Mouse (Mus musculus) brown adipose tissue, adult 24 weeks (tissue): ENCODE results near the gene Pamr1. TPM values are rescaled to one million over a fixed set of nuclear protein-coding genes. Genes with fewer than 3 reads are reported as not detected.

Experiments
- H3K27ac ChIP-seq: fragments of 200-500 bp; replicated peaks from 2 replicates; pipeline ENCODE4 v1.5.1; 2012; ENCODE audit warnings: low read depth, mild to moderate bottlenecking, low read length
- H3K4me1 ChIP-seq: fragments of 200-500 bp; 2 replicates; pipeline ENCODE4 v1.6.1; 2012; ENCODE audit warnings: low read length, mixed read lengths; ENCODE audit not compliant: control insufficient read depth, insufficient read depth, insufficient read length
- H3K4me3 ChIP-seq: fragments of 200-500 bp; 2 replicates; pipeline ENCODE4 v1.5.1; 2012; ENCODE audit warnings: low read depth, mild to moderate bottlenecking, low read length, moderate library complexity; ENCODE audit not compliant: insufficient read depth
- polyA plus RNA-seq: library from polyadenylated mRNA; stranded (reverse); fragments of >200 nt; gene quantifications from 2 replicates; pipeline ENCODE4 v1.2.4, GENCODE M21; 2012; ENCODE audit not compliant: missing spikeins, insufficient read depth, insufficient read length

Gene Pamr1
- polyA plus RNA-seq, 1 experiment: 3.3 TPM

DNA sequence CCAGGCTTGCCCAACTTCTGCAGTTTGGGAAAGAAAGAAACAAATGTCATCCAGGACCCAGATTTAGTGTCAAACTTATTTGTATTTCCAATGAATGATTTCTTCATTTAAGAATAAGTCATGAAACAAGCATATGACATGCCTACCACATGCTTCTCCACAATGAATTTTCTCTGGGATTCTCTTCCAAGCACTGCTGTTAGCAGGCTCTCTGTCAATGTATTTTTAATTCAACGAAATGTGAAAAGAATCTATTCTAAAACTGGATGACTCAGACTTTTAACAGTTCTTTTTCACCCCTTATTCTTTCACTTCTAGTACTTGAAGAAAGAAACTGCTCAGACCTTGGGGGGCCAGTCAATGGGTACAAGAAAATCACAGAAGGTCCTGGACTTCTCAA is 84.2 kb downstream of the Pamr1 start:
- H3K4me1 ChIP-seq: no peaks in the 10 kb centered on the region

DNA sequence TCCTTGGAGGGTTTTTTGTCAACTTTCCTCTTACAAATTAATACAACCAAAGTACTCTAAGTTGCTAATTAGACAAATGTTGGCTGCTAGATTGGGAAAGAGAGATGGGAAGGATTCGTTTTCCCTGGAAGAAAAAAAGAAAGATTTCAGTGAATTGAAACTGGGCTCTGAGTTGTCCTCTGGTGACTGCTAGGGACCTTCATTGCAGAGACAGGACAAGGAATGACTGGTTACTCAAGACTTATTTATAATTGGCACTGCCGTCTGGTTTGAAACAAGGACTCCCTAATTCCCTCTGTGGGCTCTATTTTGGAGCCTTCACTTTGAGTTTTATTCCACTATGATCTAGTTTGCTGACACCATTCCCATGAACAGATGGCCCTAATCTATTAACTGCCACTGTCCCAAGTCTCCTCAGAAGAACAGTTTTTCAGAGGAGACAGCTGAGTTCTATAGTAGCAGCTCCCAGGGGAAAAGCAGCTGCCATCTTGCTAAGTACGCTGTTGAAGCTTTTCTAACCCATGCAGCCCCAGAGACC is 85.8 kb downstream of the Pamr1 start:
- no peaks in the 10 kb centered on the region for H3K4me1 ChIP-seq
- H3K27ac ChIP-seq: no peak overlapping the region
- no peak overlapping the region for H3K4me3 ChIP-seq

More for the DNA sequence above, 84.2 kb downstream of the Pamr1 start:
- no peak overlapping the region for H3K27ac ChIP-seq
- no peak overlapping the region for H3K4me3 ChIP-seq

DNA sequence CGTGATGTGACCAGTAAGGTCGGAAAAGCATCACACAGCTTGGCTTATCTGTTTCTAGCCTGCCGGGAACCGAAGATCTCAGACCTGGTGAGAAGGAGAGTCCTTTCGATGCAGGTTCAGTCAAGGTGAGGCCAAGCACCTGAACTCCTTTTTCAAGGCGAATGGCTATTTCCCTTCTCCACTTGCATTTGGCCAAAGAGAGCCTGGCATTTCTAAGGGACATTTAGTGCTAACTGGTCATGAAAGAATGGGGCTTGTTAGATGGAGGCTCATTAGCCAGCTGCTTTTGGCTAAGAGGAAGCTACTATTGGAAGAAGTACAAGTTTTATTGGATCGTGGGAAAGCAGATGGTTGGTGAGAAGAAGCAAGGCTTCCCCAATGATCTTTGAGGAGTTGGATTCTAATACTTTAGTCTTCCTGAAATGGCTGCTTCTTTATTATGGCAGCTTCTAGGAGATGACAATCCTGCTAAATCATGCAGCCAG is 86.3 kb downstream of the Pamr1 start:
- Histone ChIP-seq H3K4me1 (no peaks in the 10 kb centered on the region), H3K4me3 (no peak overlapping the region), H3K27ac (no peak overlapping the region)

DNA sequence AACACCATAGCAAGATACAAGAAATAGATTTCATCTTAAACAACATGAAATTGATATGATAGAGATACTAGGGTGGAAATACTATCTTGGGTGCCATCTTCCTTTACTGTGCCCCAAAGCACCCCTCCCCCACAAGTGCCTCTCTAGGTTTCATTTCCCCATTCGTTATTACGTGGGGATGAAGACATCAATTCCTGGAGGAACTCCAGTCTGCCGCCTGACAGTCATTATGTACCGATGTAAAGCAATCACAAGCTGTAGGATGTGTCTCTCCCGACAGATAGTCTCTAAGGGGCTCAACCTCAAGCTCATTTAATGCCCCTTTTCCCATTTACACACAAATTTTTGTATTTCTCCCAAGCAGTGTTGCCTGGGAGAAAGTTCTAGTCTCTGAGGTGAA is 88.3 kb downstream of the Pamr1 start:
- no peaks in the 10 kb centered on the region for H3K4me1 ChIP-seq
- H3K4me3 ChIP-seq: no peak overlapping the region
- H3K27ac ChIP-seq: no peak overlapping the region

DNA sequence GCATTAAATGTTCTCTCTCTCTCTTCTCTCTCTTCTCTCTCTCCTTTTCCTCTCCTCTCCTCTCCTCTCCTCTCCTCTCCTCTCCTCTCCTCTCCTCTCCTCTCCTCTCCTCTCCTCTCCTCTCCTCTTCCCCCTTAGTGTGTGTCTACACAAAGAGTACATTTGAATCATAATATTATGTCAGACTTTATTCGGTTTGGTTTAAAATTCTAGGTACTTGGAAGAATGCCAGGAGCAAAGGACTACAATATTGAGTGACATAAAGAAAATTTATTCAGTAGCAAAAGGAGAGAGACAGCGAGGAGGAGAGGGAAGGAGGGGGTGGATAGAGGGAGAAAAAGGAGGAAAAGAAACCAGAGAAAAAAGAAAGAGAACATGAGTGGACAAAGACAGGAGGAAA is 88.9 kb downstream of the Pamr1 start:
- Histone ChIP-seq H3K4me1 (no peaks in the 10 kb centered on the region), H3K4me3 (no peak overlapping the region), H3K27ac (no peak overlapping the region)

DNA sequence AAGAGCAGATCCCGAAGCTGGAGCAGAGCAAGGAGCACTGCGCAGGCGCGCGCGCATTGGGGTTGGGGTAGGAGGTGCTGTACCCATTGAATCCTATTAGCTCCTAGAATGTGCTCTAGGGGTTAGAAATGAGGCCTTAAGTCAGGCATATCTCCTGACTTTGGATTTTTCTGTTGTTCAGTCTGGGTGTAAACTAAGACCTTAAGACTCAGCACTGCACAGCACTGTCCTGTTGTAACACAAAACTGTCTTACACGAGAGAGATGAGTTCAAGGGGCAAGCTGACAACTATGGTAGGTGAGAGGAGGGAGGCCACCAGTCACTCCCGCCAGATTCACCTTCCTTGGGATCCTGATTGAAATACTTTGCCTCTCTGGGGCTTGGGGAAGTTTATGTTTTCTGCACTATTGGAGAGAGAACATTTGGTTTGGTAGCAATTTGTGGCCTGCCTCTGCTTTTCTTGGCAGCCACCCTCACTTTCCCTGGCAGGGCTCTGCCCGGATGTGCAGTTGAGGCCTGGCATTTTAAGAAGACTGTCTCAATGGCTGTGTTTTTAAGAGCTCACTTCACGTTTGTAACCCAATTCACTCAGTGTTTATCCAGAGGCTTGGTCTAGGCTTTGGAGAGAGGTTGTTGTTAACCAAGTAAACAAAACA is 99.2 kb downstream of the Pamr1 start:
- Histone ChIP-seq H3K27ac (no peak overlapping the region), H3K4me1 (no peaks in the 10 kb centered on the region), H3K4me3 (no peak overlapping the region)

DNA sequence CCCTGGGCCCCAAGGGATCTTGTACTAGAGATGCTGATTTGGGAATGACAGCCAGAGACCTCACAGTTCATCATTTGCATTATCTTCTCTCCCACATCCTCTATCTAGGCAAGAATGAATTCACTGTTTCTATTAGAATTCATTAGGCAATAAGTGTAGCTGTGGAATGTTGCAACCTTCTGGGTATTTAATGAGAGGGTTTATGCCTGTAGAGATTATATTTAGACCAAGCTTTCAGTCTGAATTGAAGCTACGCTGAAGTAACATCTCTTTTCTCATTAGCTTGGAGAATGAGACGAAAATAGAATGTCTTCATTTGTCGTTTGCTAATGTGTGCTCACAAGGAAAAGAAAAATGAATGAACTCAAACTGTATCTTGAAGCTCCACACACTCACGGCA is 100.5 kb downstream of the Pamr1 start:
- H3K4me1 ChIP-seq: no peaks in the 10 kb centered on the region
- H3K4me3 ChIP-seq: no peak overlapping the region
- H3K27ac ChIP-seq: no peak overlapping the region

DNA sequence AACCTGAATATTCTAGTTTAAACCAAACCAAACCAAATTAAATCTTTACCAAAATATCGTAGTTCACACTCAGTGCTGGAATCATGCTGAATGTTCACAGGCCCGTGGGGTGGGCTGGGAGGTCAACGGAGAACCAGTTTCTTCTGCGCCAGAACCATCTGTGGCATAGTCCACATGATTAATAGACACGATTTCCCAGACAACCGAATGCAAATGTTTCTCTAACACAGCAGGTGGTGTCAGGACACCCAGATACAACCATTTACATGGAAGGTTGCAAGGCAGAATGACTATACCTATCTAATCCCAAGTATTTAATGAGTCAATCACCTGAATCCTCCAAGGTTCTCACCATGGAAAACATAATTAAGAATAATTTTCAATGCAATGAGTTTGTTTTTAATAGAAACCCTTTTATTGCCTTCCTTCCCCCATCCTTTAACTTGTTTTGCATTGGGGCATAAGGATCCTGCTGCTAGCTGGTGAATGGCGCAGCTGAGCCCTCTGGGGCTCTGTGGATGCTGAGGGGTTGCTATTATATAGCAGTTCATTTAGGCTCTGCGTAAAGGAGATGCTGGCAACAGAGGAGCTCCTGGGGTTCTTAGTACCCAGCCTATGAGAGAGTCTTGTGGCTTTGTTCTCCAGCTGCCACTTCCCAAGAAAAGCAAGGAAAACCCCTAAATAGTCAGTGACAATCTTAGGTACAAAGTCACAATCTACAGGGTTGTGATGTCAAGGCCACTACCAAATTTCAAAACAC is 106.3 kb downstream of the Pamr1 start:
- no peaks in the 10 kb centered on the region; the same call in 1 of the 2 replicates for H3K4me1 ChIP-seq
- H3K27ac ChIP-seq: no peak overlapping the region
- H3K4me3 ChIP-seq: no peak overlapping the region

DNA sequence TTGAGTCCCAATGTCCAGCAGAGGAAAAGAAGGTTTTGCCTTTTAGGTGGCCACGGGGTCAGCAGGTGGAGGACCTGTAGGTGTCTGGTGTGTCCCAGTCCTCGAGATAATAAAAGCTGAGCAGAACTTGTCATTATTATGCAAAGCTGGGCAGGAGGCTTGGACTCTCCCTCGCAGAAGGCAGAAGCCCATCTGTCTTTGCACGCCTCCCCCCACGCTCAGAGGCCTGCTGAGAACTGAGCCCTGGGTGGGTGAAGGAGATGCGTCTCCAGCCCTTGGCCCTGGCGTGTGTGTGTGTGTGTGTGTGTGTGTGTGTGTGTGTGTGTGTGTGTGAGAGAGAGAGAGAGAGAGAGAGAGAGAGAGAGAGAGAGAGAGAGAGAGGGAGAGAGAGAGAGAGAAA is 107.9 kb downstream of the Pamr1 start:
- Histone ChIP-seq H3K4me3 (no peak overlapping the region), H3K27ac (no peak overlapping the region), H3K4me1 (no peaks in the 10 kb centered on the region; the same call in 1 of the 2 replicates)

DNA sequence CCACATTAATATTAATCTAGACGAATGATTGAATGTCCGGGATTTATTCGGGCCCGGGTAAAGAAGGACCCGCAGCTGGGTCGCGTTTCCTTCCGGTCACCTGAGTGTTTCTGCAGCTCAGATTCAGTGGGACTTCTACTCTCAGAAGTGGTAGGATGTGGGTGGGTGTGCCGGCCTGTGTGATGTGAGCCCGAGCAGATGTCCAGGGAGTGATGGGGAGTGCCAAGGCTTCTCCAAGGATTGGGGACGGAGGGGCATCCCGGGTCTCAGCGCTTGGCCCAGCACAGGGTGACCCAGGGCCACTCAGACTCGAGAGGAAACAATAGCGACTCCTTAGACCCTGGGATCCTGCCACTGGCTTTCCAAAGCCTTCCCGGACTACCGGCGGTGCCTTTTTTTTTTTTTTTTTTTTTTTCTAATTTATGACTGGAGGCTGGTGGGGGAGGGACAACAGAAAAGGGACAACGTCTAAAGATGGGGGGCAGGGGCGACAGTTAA is 108.4 kb downstream of the Pamr1 start, which contains the start of gene Slc1a2:
TSS of gene Slc1a2 (plus strand) at position 497 of the 498 bp plus-strand sequence.
- H3K4me1 ChIP-seq: no peaks in the 10 kb centered on the region; the same call in 1 of the 2 replicates
- H3K27ac ChIP-seq: no peak within 1 kb of the TSS
- H3K4me3 ChIP-seq: peak within 1 kb of the TSS; percentile 54

DNA sequence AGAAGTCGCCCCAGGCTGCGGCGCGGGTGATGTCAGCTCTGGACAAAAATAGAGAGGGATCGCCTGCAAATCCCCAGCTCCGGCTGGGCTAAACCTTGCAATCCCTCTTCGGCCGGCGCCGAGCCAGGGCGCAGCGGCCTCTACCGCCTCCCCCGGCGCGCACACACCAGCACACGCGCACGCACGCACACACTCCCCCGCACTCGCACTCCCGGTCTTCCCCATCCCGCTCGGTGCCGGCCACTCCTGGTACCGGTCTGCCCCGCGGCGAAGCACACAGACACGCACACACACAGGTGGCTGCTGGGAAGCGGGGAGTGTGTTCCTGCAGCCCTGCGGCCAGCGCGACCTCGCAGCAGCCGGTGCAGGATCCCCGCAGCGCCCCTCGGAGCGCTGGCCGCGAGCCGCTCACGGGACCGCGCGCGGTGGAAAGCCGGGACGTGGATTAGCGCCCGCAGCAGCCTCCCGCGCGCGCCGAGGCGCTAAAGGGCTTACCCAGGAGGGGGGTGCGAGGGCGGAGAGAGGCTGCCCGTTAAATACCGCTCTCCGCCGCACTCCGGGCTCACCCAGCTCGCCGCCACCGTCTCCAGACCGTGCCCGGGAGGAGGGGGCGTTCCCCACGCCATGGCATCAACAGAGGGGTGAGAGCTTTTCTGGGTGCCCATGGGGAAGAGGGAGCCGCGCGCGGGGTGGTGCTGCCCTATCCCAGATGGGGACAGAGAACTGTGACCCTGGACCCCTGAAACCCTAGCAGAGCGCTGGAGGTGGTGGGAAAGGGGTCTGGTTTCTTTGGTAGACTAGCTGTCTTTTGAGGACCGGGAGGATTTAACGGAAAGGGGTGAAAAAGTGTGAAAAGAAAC is 109.1 kb downstream of the Pamr1 start:
- Histone ChIP-seq H3K27ac (no peak overlapping the region), H3K4me3 (peak overlapping the region; percentile 54), H3K4me1 (no peaks in the 10 kb centered on the region; the same call in 1 of the 2 replicates)

DNA sequence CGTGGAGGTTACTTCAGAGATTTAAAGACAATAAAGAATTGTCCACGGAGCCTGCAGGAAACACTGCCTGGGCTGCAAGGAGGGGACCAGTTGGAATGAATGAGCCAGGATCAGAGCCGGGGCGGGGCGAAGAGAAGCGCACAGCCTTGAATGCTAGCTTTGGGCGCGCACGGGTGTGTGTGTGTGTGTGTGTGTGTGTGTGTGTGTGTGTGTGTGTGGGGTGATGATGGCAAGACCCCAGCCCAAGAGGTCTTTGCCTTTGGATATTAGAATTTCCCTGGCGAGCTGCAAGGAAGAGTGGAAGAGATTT is 109.7 kb downstream of the Pamr1 start:
- H3K4me3 ChIP-seq: peak overlapping the region; percentile 54; the same call in 1 of the 2 replicates
- H3K27ac ChIP-seq: no peak overlapping the region
- H3K4me1 ChIP-seq: no peaks in the 10 kb centered on the region; the same call in 1 of the 2 replicates

DNA sequence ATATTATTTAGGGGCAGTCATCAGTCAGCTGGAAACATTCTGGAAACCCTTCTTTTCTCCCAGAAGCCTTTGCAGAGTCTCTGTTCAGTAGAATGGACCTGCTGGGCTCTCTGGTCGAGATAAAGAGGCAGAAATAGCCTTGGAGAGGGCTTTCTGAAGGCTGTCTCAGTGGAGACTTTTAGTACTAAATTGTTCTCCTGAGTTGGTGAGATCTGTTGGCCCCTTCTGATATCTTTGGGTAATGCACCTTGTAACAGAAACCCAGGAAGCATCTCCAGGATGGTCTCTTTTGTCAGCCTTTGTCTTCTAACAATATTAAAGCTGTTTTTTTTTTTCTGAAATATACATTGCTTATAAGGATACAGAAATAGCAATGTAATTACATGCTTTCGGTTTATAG is 111.2 kb downstream of the Pamr1 start:
- H3K4me1 ChIP-seq: no peaks in the 10 kb centered on the region; the same call in 1 of the 2 replicates
- H3K27ac ChIP-seq: no peak overlapping the region
- no peak overlapping the region for H3K4me3 ChIP-seq

DNA sequence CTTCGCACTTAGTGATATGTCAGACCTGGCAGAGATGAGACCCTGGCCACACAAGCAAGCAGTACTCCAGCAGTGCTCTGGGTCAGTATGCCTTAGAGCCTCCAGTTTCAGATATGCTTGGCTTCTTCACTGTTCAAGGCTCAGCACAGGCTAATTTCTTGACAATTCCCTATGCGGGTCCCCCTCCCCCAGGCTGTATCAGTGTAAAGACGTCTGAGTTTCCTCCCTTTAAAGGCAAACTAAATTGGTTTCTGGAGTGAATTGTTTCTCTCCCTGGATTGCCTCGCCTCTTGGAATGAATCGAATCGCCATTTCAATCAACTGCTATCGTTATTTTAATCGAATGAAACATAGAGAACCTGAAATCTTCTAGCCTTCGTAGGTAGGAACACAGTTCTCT is 113.1 kb downstream of the Pamr1 start:
- no peak overlapping the region for H3K27ac ChIP-seq
- H3K4me1 ChIP-seq: no peaks in the 10 kb centered on the region; the same call in 1 of the 2 replicates
- H3K4me3 ChIP-seq: no peak overlapping the region

DNA sequence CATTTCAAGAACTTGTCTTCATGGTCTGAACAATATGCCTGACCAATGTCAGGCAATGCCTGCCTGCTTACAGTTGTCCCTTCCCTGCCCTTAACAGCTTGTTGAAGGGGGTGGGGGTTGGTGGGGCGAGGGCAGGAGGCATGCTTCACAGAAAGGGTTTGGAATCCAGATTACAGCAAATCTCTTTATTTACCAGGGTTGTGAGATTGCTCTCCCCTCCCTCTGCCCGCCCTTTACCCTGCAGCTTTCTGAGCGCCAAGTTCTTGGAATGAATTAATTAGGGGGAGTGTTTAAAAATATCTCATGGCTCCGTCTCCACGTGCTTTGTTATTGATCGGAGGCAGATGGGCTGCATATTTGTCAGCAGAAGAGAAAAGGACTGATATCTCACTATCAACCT is 113.5 kb downstream of the Pamr1 start:
- Histone ChIP-seq H3K4me3 (no peak overlapping the region), H3K4me1 (no peaks in the 10 kb centered on the region; the same call in 1 of the 2 replicates), H3K27ac (no peak overlapping the region)
